Mouse (Mus musculus) Muller cell, postnatal 12 days (primary cell): ENCODE results near the gene Bloc1s2.

ENCODE experiments used
- DNase-seq: peaks from one replicate; pipeline ENCODE4 v3.0.0-alpha.2; 2015; ENCODE audit errors: inconsistent ontology term

The Bloc1s2 gene

DNA sequence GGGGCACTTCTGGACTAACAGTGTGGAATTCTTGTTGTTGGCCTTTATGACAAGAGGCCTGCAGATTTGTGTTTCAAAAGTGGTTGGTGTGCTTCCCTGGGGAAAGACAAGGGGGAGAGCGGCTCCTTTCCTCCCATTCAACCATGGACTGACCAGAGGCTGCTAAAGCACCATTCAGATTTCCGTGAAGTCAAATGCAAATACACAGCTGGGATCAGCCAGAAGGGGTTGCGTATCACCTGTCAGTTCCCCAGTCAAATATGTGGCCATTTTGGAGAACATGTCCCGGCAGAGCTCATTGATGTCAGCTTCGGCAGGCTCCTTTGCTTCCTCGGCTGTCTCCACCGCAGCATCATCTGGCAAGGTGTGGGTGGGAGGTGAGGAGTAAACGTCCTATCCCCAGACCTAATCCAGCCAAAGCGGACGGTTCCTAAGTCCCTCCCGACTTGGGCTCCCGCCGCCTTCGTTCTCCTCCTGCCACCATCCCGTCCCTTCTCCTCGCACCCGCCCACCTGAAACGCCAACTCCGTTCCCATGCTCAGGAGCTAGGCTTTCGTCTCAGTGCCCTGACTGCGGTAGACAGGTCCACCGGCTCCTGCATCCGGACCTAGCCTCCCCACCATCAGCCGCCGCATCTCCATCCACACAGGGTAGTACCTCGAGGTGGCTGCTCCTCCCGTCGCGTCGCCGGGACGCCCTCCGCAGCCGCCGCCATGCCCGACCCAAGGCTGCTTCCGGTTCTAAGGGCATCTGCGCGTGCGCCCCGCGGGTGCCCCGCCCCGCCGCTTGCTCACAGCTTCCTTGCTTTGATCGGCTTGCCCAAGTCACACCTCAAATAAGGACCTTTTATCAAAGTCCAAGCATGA, at the start of gene Bloc1s2:
Gene Bloc1s2 (minus strand): TSS at position 745 of the 866 bp plus-strand sequence.
- peak; percentile 86 for DNase-seq

DNA sequence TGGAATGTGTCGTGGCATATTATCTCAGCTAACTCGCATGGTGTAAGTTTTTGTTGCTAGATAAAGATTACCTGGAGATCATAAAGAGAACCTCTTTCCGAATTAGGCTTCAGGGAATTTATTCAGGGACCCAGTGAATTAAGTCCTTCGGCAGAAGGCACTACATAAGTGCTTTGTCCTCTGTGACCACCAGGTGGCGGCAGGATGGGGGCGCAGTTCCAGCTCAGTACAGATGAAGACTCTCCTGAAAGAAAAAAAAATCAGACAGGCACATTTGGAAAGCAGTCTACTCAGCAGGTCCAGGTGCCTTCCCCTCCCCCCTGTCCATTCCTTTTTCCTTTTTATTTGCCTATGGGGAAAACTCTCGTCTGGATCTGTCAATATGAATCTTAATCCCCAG, 48.9 kb upstream of the Bloc1s2 start:
- DNase-seq = peak; percentile 61

DNA sequence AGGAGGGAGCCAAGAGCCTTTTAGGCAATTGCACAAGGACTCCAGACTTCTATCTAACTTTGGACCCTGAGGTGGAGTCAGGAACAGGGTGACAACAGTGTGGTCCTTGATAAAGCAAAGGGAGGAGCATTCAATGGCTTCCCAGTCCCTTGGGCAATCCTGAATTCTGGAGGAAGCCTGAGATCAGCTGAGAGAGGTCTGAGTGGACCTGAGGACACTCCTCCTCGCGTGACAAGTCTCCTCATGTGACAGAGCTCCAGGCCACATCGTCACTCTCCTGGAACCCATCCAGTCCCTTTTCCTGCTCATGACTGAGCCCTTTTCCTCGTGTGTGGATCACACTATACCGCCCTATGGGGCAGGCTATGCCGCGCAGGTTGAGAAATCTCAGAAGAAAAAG, 47.7 kb upstream of the Bloc1s2 start:
- no peak for DNase-seq

DNA sequence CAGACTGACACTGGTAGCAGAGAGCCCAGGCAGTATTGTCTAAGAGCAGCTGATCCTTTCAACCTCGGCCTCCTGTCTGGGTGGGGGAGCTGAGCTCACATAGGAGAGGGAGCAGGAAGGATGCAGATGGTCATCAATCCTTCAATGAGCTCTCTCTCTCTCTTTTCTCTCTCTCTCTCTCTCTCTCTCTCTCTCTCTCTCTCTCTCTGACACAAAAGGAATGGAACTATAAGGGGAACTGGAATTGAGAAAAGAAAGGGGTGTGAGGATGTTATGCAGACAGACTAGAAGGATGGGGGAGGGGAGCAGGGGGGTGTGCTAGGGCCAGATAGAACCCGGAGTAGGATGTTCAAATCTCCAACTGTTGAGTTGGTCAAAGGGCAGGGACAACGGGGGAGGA, 46.1 kb upstream of the Bloc1s2 start, which contains the start of gene Pkd2l1:
Gene Pkd2l1 (minus strand): TSS at position 101 of the 400 bp plus-strand sequence.
- no peak for DNase-seq

DNA sequence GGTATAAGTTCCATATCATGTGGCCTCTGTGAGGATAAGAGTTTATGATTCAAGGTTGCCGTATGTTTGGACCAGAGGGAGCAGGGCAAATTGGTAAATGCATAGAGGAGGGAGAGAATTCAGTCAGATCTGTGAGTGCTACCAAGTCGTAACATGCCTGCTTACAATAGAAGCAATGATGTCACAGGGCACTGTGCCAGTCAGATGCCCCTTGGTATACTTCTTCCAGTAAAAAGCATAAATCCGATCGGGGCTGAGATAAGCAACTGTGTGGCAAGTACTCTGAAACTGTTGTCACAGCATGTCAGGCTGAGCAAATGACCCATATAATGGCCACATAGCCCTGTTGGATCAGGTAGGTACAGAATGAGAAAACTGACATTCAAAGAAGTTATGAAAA, 42.8 kb upstream of the Bloc1s2 start:
- DNase-seq = no peak

DNA sequence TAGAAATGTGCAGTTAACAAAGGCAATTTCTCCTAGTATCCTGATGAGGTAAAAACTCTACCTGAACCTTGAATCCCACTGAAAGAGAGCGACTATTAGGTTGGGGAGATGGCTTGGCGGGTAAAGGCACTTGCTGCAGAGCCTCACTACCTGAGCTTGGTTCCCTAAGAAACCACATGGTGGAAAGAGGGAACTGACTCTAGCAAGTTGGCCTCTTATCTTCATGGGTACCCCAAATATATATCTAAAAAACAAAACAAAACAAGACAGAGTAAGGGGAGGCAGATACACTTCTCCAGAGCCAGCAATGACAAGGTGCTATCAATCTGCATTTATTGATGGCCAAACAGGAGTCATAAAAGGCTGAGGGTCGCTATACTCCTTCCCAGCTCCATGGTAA, 37.7 kb upstream of the Bloc1s2 start:
- DNase-seq = no peak

DNA sequence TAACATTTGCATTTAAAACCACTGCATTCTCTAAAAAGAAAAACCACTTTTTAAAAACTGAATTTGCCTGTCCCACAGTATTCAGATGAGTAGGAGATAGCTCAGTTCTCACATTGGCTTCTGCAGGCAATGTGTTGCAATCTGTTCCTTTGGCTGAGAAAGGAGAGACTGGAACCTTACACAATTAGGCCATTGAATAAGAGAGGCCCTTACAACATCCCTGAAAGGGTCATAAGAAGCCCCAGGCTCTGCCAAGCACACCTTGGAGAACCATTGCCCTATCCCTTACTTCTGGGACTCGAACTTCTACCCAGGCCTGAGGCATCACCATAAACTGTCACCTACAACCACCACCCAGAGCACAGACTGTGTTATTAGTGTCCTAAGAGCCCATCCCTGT, 34.3 kb upstream of the Bloc1s2 start:
- no peak for DNase-seq

DNA sequence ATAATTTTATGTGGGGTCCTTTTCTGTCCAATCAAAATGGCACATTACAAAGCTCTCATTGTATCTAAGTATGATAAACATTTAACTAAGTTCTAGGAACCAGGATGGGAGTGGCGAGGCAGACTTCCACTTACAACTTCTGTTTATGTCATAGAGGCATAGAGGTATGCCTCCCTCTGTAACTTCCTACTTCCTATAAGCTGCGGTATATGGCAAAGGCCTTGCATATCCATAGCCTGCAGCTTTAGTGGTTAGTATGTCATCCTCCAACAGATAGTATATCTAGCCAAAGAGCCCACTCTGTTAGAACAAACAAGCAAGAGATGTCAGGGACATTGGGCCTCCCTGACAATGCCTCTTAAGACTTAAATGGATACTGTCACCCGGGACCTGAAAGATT, 30.5 kb upstream of the Bloc1s2 start:
- DNase-seq = no peak

DNA sequence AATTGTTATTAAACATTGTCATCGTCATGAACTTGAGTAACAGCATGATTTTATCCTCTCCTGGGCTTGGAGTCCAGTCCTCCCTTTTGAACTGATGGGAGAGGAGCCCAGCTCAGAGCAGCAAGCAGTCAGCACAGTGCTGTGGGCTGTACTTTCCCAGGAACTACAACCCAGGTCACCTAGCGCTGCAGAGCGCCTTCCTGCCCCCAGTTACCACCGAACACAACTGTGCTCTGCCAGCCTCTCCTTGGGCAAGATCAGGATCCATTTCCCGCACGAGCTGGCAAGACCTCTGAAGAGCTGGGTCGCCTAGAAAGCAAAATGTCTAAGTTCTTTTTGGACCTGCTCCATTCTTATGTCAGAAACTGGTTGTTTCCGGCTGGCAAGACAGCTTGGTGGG, 28.6 kb upstream of the Bloc1s2 start:
- DNase-seq = no peak

DNA sequence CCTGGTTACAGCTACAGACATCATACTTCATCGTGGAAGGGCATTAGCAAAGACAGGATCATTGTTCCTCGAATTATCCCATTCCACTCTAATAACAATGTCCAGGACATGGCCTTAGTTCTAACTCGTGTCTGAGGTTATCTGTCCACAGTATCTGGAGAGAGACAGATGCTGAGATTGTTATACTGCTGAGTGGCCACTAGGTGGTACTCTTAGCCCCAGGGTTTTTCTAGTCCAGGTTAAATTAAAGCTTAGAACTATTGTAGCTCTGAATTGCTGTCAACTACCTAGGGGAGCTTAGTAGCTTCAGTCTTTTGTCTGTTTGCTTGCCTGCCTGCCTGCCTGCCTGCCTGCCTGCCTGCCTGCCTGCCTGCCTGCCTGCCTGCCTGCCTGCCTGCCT, 15.3 kb upstream of the Bloc1s2 start:
- DNase-seq = peak; percentile 16

DNA sequence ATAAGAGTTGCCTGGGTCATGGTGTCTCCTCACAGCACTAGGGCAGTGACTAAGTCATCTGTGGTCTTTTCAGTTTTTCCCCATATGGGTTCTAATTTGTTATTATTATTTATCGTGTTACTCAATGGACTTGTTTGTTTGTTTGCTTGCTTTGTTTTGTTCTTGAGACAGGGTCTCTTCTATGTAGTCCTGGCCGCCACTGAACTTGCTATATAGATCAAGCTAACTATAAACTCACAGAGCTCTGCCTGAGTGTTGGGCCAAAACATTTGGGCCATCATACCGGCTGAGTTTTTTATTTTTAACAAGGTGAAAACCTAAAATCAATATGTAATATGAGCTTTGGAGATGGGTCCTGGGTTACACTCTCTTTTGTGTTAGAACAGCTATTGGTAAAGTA, 13.1 kb upstream of the Bloc1s2 start:
- no peak for DNase-seq

DNA sequence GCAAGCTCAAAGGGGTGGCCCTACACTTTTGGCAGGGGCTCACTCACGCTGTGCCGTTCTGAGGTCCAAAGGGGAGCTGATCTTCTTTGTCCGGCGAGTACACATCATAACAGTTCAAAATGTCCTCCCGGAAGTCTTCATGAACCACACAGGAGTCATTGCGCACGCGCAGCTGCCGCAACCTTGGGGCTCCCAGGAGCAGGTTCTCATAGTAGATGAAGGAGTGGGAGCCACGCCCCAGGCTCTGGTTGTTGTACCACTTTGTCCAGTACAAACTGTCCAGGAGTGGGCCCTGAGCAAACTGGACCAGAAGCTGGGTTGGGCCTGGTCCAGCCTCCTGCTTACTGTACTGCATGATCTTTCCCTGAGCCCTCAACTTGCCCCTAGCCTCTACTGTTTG, 10.8 kb upstream of the Bloc1s2 start:
- no peak for DNase-seq

DNA sequence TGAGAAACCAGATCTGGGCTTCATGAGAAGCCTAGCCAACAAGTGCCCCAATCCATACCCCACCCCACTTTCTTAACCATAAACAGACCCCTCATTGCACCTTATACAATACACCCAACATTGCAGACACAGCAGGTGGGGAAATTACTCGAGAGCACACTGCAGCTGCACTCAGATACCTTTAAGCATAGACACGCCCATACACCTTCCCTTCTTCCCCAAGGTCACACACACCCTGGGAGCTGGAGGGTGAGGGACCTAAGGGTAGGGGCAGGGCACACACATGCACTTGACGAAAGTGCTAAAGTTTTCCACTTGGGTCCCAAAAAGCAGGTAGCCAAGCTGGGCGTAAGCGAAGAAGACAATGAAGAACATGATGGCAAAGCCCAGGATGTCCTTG, 7.5 kb upstream of the Bloc1s2 start:
- no peak for DNase-seq

DNA sequence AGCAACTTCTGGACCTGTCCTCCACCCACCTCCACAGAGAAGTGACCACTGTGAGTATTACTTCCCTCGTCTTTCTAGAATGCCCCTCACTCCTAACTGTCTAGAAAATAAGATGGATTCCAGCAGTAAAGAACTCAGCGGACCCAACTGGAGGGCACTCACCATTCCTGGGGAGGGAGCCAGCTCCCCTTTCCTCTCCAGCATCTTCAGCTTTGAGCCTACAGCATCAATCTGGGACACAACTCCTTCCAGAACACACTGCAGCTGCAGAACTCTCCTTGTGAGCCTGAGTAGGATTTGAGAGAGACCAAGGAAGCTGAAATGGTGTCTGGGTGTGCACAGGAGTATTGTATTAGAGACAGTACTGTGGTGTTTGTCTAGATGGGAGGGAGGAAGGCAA, 2.7 kb upstream of the Bloc1s2 start:
- no peak for DNase-seq

DNA sequence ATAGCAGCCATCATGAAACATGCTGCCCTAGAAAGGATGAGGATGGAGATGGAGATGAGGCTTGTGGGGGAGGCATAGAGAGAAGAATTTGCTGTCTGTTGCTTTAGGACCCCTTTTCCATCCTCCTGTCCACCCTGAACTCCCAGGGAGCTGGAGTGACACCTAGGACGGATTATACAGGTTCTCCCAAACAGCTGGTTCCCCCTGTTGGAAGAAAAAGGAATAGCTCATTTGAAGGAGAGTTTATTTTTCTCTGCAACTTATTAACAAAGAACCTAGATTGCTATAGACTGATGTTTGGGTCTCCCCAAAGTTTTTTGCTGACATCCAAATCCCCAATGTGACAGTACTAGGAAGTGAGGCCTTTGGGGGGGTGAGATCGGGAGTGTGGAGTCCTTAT, 2.1 kb upstream of the Bloc1s2 start:
- DNase-seq = no peak

DNA sequence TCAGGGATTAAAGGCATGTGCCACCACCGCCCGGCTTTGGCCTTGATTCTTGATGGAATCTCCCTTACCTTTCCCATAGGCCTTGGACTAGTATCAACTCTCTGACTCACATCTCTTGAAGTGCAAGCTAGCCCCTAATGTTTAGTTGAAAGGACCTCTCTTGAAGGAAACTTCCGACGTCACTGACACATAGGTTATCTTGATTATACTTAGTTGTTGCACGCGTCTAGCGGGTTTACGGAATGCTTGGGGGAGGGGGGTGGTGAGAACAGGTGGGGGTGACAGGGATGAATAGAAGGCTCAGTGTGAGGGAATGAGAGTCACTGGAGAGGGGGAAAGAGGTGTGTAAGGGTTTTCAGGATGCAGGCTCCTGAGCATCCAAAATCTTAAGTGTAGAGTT, 705 bp upstream of the Bloc1s2 start:
- DNase-seq = no peak

DNA sequence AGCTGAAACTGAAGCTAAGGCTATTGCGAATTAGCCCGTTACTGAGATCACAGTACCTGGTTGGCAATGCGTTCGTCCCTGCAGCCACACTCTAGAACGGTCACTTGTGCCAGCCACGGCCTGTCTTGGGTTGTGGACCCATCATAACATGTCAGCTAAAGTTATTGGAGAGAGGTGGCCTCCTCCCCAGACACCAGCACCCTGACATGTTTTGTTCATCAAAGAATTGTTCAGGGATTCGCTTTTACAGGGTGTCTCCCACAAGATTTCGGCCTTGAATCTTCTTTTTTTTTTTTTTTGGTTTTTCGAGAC, 278 bp upstream of the Bloc1s2 start:
- no peak for DNase-seq

DNA sequence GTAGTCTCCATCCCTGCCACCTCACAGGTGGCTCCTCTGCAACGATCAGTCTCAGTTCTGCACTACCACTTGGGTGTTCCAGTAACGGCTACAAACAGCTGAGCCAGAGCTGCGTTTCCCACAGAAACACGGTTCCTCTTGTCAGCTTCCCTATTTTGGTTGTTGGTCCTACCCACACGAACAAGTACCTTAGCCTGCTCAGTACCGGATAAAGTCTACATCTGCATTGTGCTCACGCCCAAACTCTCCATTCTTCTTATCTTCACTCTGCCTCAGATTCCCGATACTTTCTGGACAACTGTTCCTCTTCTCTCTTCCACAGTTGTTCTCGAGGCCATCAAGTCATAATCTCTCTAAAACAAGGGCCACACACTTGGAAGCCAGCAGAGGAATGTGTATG, 1.9 kb downstream of the Bloc1s2 start:
- DNase-seq = no peak

DNA sequence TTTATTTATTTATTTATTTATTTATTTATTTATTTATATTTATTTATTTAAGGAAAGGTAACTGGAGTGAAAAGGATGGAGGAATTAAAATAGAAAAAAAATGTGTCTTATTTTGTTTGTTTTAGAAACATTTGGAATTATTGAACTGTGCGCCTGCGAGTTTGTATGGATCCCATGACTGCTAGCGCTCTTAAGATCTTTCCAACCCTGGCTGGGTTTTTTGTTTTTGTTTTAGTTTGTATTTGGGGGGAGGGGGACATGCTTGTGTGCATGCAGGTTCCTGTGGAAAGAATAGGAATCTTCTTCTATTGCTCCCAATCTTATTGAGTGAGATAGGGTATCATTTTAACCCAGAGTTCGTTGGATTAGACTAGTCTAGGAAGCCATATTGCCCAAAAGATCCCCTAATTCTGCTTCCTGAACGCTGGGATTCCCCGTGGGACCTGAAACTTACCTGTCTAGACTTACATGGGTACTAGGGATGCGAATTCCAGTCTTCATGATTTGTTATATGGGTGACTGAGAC, 10.2 kb downstream of the Bloc1s2 start:
- DNase-seq = peak; percentile 18

DNA sequence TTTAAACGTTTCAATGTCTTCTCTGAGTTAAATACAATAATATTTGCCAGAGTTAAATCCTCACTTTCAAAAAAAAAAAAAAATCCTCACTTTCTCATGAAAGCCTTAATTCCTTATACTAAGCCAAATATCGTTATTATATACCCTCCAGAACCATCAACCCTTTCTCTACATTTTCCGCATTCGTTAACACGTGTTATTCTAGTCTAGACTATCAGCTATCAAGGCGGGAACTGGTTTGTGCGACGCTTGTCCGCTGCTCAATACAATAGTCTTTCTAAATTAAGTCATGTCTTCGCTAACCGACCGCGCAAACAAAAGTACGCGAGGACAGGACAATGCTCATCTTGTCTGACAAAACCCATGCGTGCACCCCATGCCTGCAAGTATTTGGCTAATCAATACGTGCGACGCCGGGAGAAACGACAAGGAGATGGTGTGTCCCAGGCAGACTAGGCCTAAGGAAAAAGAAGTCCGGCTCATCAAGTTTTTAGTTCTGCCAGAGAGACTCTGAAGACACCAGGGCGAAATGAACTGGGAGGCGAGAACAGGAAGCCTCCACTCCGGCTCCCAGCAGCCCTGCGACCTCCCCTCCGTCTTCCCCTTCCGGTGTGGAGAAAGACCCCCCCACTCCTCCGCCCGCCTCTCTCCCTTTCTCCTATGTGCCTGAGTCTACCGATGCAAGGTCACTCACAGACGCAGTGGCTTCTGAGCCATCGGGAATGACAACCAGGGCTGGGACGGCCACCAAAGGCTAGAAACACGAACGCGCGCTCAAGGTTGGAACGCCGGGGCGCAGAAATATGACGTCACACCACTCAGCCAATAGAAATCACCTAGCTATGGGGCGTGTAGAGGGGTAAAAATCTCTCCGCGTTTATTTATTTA, 10.9 kb downstream of the Bloc1s2 start, which contains the start of gene Cwf19l1:
Gene Cwf19l1 (minus strand): TSS at position 805 of the 888 bp plus-strand sequence.
- DNase-seq = peak; percentile 87

DNA sequence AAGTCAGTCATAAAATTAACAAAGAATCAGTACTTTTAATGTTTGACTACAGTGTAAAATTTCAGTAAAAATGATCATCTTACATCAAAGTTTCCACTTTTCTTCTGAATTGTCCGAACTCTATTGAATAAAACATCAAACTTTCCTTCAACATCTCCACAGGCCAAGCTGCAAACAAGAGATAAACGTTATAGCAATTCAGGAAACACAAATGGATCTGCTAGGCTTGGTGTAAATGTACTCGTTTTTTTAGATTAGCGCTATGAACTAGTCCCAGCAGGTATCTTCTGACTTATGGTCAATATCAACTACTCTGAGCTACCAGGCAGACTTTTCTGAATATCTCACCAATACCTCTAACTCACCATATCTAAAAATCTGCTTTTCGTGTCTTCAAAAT, 13.3 kb downstream of the Bloc1s2 start:
- DNase-seq = no peak

DNA sequence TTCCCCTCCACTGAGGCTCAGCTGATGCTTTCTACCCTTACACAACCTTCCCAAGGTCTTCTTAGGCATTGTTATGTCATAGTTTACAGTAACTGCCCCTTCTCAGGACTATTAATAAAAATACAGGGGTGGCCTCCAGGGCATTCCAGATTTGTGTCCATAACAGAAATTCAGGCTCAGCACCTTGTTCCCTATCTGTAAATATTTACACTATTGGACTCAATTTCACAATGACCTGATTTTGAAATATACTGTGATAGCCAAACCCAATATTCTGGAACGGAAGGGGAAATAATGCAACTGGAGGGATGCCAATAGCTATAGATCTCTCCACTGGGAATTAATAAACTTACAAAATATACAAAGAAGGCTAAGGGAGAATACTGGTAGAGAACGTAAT, 17.7 kb downstream of the Bloc1s2 start:
- no peak for DNase-seq
